Mouse (Mus musculus) lung, embryonic 16.5 days (tissue): Measurements from ENCODE around the gene Smyd5. TPM values are rescaled to one million over a fixed set of nuclear protein-coding genes. Genes with fewer than 3 reads are reported as not detected.
A peak's percentile ranks its signal among the peaks of the same experiment; 100 is the strongest.

Experiments used
- ATAC-seq: fragments of 200-750 bp; cut with Nextera tagmentation; 2 replicates; pipeline ENCODE4 v1.8.0; 2017; ENCODE audit warnings: low read depth, mild to moderate bottlenecking, moderate library complexity
- H3K27ac ChIP-seq: fragments of 300-500 bp; sonication (generic); 2 replicates; pipeline ENCODE4 v1.5.1; 2014; ENCODE audit warnings: mild to moderate bottlenecking, control low read depth, low read length
- H3K27me3 ChIP-seq: fragments of 300-500 bp; sonication (generic); 2 replicates; pipeline ENCODE4 v1.6.1; 2014; ENCODE audit warnings: low read depth, low read length, mixed read lengths; ENCODE audit not compliant: control insufficient read depth, insufficient read depth
- H3K36me3 ChIP-seq: fragments of 300-500 bp; sonication (generic); 2 replicates; pipeline ENCODE4 v1.6.1; 2014; ENCODE audit warnings: low read length; ENCODE audit not compliant: control insufficient read depth, insufficient read depth
- H3K4me1 ChIP-seq: fragments of 300-500 bp; sonication (generic); replicated peaks from 2 replicates; pipeline ENCODE4 v1.6.1; 2014; ENCODE audit warnings: low read length, mixed read lengths; ENCODE audit not compliant: control insufficient read depth, insufficient read depth
- H3K4me2 ChIP-seq: fragments of 300-500 bp; sonication (generic); 2 replicates; pipeline ENCODE4 v1.6.1; 2014; ENCODE audit warnings: low read depth, low read length, control low read depth
- H3K4me3 ChIP-seq: fragments of 300-500 bp; sonication (generic); 2 replicates; pipeline ENCODE4 v1.5.1; 2014; ENCODE audit warnings: mild to moderate bottlenecking, low read length, control low read depth
- H3K9ac ChIP-seq: fragments of 300-500 bp; sonication (generic); 2 replicates; pipeline ENCODE4 v1.6.1; 2014; ENCODE audit warnings: low read length, control low read depth
- H3K9me3 ChIP-seq: fragments of 300-500 bp; sonication (generic); 2 replicates; pipeline ENCODE4 v1.6.1; 2016; ENCODE audit warnings: low read length; ENCODE audit not compliant: control insufficient read depth
- WGBS: fragments of 180-500 bp; shearing (Covaris S2); extraction: QIAGEN DNeasy Blood & Tissue Kit; methylation state at CpG from one replicate; pipeline ENCODE4 v1.1.7; 2014; 5-methylcytosine and 5-hydroxymethylcytosine counted together
- polyA plus RNA-seq: library from polyadenylated mRNA; unstranded; fragments of >200 nt; fragmentation: Nextera tagmentation; extraction: Ambion mirVana; gene quantifications from 2 replicates; pipeline ENCODE4 v1.2.1, GENCODE M21; 2015

Gene Smyd5
- polyA plus RNA-seq, 1 experiment from 2014 or later = 55.2 TPM

DNA sequence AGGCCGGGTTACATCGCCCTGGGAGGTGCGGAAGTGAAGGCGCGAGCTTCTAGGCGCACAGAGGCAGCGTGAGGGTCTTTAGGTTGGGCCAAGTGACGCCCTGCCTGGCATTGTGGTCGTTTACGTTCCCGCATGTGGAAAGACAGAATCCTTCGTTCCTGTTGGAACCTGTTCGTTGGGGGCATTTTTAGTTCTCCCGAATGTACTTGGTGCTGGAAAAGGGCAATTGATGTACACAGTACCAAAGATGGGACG is 20.5 kb downstream of the Smyd5 start:
- H3K4me1 ChIP-seq = peaks cover 26% of the 10 kb centered on the region
- H3K9ac ChIP-seq = peak overlapping the region; percentile 97
- peak; percentile 4; the same call in 1 of the 2 replicates for ATAC-seq
- H3K27me3 ChIP-seq = no peaks in the 10 kb centered on the region
- H3K4me2 ChIP-seq = peak overlapping the region; percentile 83
- no peaks in the 10 kb centered on the region for H3K36me3 ChIP-seq
- H3K9me3 ChIP-seq = no peaks in the 10 kb centered on the region
- WGBS = 0% methylated on average over 15 of the region's 15 CpGs
- H3K27ac ChIP-seq = peak overlapping the region; percentile 97
- H3K4me3 ChIP-seq = peak overlapping the region; percentile 93

DNA sequence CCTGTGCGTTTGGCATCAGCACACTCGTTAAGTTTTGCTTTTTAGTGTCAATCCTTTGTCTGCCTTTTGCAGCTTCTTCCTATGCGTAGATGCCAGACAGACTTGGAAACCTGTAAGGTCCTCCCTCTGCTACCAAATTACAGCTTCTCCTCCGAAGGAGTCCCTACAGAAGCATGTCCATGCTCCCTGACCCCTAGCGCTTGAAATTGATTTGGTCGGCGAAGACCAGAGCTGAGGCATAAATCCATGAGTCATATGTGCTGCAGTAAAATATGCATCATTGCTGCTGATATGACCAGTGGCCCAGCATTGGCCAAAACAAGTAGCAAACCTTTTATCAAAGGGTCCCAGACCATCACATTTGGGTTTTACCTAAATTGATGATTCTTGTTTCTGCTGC is 21.0 kb downstream of the Smyd5 start:
- Histone ChIP-seq H3K9me3 (no peaks in the 10 kb centered on the region), H3K27me3 (no peaks in the 10 kb centered on the region), H3K9ac (peak overlapping the region; percentile 97), H3K4me3 (peak overlapping the region; percentile 93), H3K36me3 (no peaks in the 10 kb centered on the region), H3K27ac (peak overlapping the region; percentile 33; the same call in 1 of the 2 replicates), H3K4me1 (peaks cover 26% of the 10 kb centered on the region), H3K4me2 (peak overlapping the region; percentile 83)
- ATAC-seq = no peak
- WGBS = 4% methylated on average over 7 of the region's 7 CpGs

- no peak overlapping the region for H3K27ac ChIP-seq
- H3K36me3 ChIP-seq = peaks cover 46% of the 10 kb centered on the region
- H3K4me3 ChIP-seq = no peak overlapping the region
- ATAC-seq = no peak
- no peak overlapping the region for H3K9ac ChIP-seq
- H3K9me3 ChIP-seq = no peaks in the 10 kb centered on the region
- no peak overlapping the region for H3K4me2 ChIP-seq
- H3K4me1 ChIP-seq = peaks cover 6% of the 10 kb centered on the region
- WGBS = 79% methylated on average over 2 of the region's 2 CpGs
- H3K27me3 ChIP-seq = no peaks in the 10 kb centered on the region
Observed at GRCm38 (mm10) chr6:85459621-85460020, 27.8 kb downstream of the Smyd5 start.

DNA sequence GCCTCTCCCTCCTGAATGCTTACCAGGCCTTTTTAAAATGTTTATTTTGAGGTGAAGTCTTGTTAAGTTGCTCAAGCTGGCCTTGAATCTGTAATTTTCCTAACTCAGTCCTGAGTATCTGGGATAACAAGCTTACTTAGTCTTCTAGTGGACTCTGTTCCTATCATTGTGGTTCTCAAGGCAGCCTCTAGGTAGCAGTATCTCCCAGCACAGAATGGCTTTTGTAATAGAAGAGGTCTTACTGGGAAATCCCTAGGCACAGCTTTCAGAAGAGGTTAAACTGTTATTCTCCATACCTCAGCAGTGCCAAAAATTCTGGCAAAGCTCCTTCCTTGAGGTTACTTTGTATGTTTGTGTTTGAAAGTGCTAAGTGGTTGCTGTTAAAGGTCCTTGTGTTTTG is 33.6 kb downstream of the Smyd5 start:
- ATAC-seq = no peak
- H3K4me2 ChIP-seq = no peak overlapping the region
- no peaks in the 10 kb centered on the region for H3K27me3 ChIP-seq
- no peaks in the 10 kb centered on the region for H3K4me1 ChIP-seq
- H3K27ac ChIP-seq = no peak overlapping the region
- H3K9ac ChIP-seq = no peak overlapping the region
- H3K9me3 ChIP-seq = no peaks in the 10 kb centered on the region
- peaks cover 75% of the 10 kb centered on the region for H3K36me3 ChIP-seq
- no peak overlapping the region for H3K4me3 ChIP-seq

DNA sequence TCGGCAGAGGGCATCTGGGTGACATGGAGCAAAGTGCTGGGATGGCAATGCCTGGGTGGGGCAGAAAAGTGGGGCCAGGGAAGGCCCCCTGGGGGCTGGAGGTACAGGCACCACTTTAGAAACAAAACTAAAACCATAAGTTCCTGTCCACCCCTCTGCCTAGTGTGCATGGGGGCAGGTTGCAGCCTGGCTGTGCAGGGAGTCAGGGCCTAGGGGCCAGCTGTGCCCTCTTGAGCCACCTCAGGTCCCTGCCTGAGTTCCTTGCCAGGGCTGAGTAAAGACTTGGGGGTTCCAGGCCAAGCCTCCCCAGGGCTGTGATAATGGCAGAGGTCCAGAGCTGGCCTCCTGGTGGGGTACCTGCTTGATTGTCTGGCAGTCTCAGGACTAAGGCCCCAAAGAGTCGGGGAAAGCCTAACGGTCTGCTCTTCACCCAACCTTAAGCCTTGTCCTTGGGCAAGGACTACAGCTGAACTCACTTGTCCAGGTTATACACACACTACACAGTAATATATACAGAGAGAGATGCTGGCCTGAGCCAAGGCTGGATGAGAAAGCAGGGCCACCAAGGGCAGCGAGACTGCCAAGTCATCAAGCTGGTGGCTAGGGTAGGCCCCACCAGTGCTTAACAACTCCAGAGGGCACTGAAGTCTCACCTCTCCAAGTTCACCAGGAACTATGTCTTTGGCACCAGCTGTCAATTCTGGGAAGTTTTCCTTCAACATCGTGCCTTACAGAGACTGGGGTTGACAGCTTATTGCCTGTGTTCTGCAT is 38.1 kb downstream of the Smyd5 start:
- Histone ChIP-seq H3K4me2 (no peak overlapping the region), H3K9ac (no peak overlapping the region), H3K36me3 (peaks cover 38% of the 10 kb centered on the region), H3K9me3 (no peaks in the 10 kb centered on the region), H3K27me3 (no peaks in the 10 kb centered on the region), H3K4me1 (no peaks in the 10 kb centered on the region), H3K4me3 (no peak overlapping the region), H3K27ac (no peak overlapping the region)
- WGBS = 64% methylated on average over 5 of the region's 5 CpGs
- ATAC-seq = no peak

GRCm38 (mm10) chr6:85471962-85472361 is 40.2 kb downstream of the Smyd5 start:
- Histone ChIP-seq H3K27ac (no peak overlapping the region), H3K4me2 (no peak overlapping the region), H3K36me3 (peaks cover 18% of the 10 kb centered on the region), H3K9ac (no peak overlapping the region), H3K9me3 (no peaks in the 10 kb centered on the region), H3K4me3 (no peak overlapping the region), H3K4me1 (no peaks in the 10 kb centered on the region), H3K27me3 (no peaks in the 10 kb centered on the region)
- ATAC-seq = no peak
- 49% methylated on average over 8 of the region's 8 CpGs for WGBS

DNA sequence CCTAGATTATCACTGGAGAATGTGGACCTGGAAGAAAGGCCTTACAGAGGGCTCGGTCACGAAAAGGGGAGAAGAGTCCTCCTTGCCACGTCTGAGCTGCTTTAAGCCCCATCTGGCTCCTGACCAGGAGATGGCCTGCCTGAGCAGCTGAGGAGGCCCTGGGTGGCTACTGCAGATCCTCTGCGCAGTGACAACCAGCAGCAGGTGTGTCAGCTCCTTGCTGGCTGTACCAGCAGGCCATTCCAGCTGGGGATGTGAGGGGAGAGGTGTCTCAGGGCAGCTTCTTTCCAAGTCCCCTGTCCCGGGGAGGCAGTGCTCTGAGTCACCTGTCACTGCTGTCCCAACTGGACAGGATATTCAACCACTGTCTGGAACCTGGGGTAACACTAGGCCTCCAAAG is 40.8 kb downstream of the Smyd5 start:
- H3K4me3 ChIP-seq = no peak overlapping the region
- no peak for ATAC-seq
- 53% methylated on average over 5 of the region's 5 CpGs for WGBS
- no peak overlapping the region for H3K9ac ChIP-seq
- H3K36me3 ChIP-seq = peaks cover 12% of the 10 kb centered on the region
- no peaks in the 10 kb centered on the region for H3K4me1 ChIP-seq
- H3K9me3 ChIP-seq = no peaks in the 10 kb centered on the region
- H3K27ac ChIP-seq = no peak overlapping the region
- H3K27me3 ChIP-seq = 0 out of 2 replicates have a peak, but pooled peaks cover 2% of the 10 kb centered on the region
- no peak overlapping the region for H3K4me2 ChIP-seq

- WGBS = 67% methylated on average over 3 of the region's 3 CpGs
- ATAC-seq = no peak
- no peak overlapping the region for H3K4me2 ChIP-seq
- no peaks in the 10 kb centered on the region for H3K36me3 ChIP-seq
- H3K9me3 ChIP-seq = no peaks in the 10 kb centered on the region
- no peak overlapping the region for H3K27ac ChIP-seq
- no peak overlapping the region for H3K9ac ChIP-seq
- H3K4me3 ChIP-seq = no peak overlapping the region
- H3K4me1 ChIP-seq = no peaks in the 10 kb centered on the region
- 0 out of 2 replicates have a peak, but pooled peaks cover 3% of the 10 kb centered on the region for H3K27me3 ChIP-seq
Observed at GRCm38 (mm10) chr6:85475581-85475980, 43.8 kb downstream of the Smyd5 start.

DNA sequence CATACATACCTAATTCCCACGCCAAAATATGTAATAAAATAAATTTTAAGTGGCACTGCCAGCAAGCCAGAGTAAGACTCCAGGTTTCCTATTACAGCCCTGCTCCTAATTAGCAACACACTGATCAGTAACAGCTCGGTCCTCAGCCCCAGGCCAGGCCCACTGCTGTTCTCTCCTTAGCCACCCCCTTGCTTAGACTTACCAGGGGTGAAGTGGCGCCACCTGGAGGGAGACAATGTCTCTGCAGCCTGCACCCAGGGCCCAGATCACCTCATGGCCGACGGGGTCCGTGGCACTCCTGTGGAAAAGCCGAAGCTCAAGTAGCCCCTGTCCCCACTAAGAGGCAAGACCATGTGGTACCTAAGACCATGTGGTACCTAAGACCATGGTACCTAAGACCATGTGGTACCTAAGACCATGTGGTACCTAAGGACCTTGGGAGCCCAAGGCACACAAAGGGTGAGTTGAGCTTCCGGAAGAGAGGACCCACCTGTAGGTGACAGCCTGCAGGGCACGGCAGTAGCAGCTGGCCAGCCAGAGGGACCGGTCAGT is 45.7 kb downstream of the Smyd5 start:
- no peak for ATAC-seq

More for the DNA sequence above, 45.7 kb downstream of the Smyd5 start:
- no peak overlapping the region for H3K4me3 ChIP-seq
- WGBS = 28% methylated on average over 10 of the region's 10 CpGs
- no peaks in the 10 kb centered on the region for H3K4me1 ChIP-seq
- no peaks in the 10 kb centered on the region for H3K9me3 ChIP-seq
- no peak overlapping the region for H3K9ac ChIP-seq
- no peaks in the 10 kb centered on the region for H3K36me3 ChIP-seq
- no peak overlapping the region for H3K27ac ChIP-seq
- no peak overlapping the region for H3K4me2 ChIP-seq
- peaks cover 5% of the 10 kb centered on the region; the same call in 1 of the 2 replicates for H3K27me3 ChIP-seq
